Mouse (Mus musculus) liver, adult 2 months (tissue): ENCODE data around the gene Efcab1.

Source experiments
- CTCF ChIP-seq: fragments of 200-500 bp; IDR thresholded peaks from 2 replicates; pipeline ENCODE4 v1.5.1; 2011; ENCODE audit warnings: low read depth, low read length, control low read depth
- POLR2A ChIP-seq: fragments of 200-500 bp; IDR thresholded peaks from 2 replicates; pipeline ENCODE4 v1.6.1; 2011; ENCODE audit warnings: low read length, control low read depth; ENCODE audit not compliant: insufficient read depth; ENCODE audit errors: extremely low read depth

- TF ChIP-seq CTCF: no peak
- no peak for TF ChIP-seq POLR2A
Measured at GRCm38 (mm10) chr16:14989614-14990268, 83.3 kb downstream of the Efcab1 start.
